Mouse (Mus musculus): ENCODE data around the gene Poln.

Gene Poln

GRCm38 (mm10) chr5:33994671-33995625 is 174.3 kb downstream of the Poln start:
- no peak for DNase-seq (ENCODE audit: extremely low read depth, low read depth)

GRCm38 (mm10) chr5:33983309-33984121 is 185.7 kb downstream of the Poln start, which contains the start of gene Gm1673:
Gene Gm1673, plus strand, starts transcription at chr5:33983433.
- no peak for DNase-seq (ENCODE audit: extremely low read depth, low read depth)

GRCm38 (mm10) chr5:33982731-33983259 is 186.5 kb downstream of the Poln start:
- DNase-seq (ENCODE audit: extremely low read depth, low read depth): no peak

GRCm38 (mm10) chr5:33976267-33976666 is 193.0 kb downstream of the Poln start:
- no peak for DNase-seq (ENCODE audit: extremely low read depth, low read depth)

- DNase-seq (ENCODE audit: extremely low read depth, low read depth): no peak
Observed at GRCm38 (mm10) chr5:33974736-33975135, 194.5 kb downstream of the Poln start.

GRCm38 (mm10) chr5:33959382-33959781 is 209.9 kb downstream of the Poln start:
- no peak for DNase-seq (ENCODE audit: extremely low read depth, low read depth)
